Mouse (Mus musculus): ENCODE measurements around the gene 7530416G11Rik. TPM values are rescaled to one million over a fixed set of nuclear protein-coding genes. Genes with fewer than 3 reads are reported as not detected.

The 7530416G11Rik gene
- not detected for polyA plus RNA-seq (2014; fragmentation: Illumina TruSeq; extraction: RNeasy Lipid Tissue Mini Kit (QIAGEN cat#74804); ENCODE audit: low read depth, low replicate concordance)

DNA sequence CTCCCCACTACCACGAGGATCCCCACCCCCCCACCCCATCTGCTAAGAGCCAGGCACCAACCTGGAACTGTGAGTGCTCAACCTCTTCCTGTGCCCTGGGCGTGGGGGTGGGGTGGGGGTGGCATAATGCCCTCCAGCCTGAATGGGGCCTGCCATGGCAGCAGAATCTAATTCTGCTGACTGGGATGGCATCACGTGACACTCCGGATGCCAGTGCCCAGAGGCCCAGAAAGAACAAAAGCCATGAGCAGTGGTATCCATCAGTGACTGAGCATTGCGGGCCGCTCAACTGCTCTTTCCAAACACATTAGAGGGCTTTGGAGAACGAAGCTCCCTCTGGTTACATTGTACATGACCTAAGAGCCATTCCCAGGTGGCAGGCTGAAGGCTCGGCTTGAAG is at the start of gene 7530416G11Rik:
Gene 7530416G11Rik, minus strand, starts transcription at position 101 of the 400 bp plus-strand sequence.

Other genes starting within 250 kb of the 7530416G11Rik start
- gene Atxn10, start 167.0 kb downstream of the 7530416G11Rik start, polyA plus RNA-seq (2014; fragmentation: Illumina TruSeq; extraction: RNeasy Lipid Tissue Mini Kit (QIAGEN cat#74804); ENCODE audit: low read depth, low replicate concordance) = 79.2 TPM
- not detected for gene Wnt7b, start 79.2 kb upstream of the 7530416G11Rik start, polyA plus RNA-seq (2014; fragmentation: Illumina TruSeq; extraction: RNeasy Lipid Tissue Mini Kit (QIAGEN cat#74804); ENCODE audit: low read depth, low replicate concordance)
- 31.2 TPM for gene Ppara, start 231.8 kb upstream of the 7530416G11Rik start, polyA plus RNA-seq (2014; fragmentation: Illumina TruSeq; extraction: RNeasy Lipid Tissue Mini Kit (QIAGEN cat#74804); ENCODE audit: low read depth, low replicate concordance)

Measured in liver, adult 10 weeks (tissue).